Mouse (Mus musculus) brain, adult 10 weeks (tissue): ENCODE results near the gene Gm4969. TPM values are rescaled to one million over a fixed set of nuclear protein-coding genes. Genes with fewer than 3 reads are reported as not detected.

Experiments used
- polyA plus RNA-seq: library from polyadenylated mRNA; stranded (reverse); fragments of 350-450 nt; fragmentation: Illumina TruSeq; extraction: RNeasy Lipid Tissue Mini Kit (QIAGEN cat#74804); gene quantifications from one replicate; pipeline ENCODE4 v1.2.3, GENCODE M21; 2015; ENCODE audit warnings: low read depth, low replicate concordance

Gene Gm4969
- polyA plus RNA-seq = 0.33 TPM

DNA sequence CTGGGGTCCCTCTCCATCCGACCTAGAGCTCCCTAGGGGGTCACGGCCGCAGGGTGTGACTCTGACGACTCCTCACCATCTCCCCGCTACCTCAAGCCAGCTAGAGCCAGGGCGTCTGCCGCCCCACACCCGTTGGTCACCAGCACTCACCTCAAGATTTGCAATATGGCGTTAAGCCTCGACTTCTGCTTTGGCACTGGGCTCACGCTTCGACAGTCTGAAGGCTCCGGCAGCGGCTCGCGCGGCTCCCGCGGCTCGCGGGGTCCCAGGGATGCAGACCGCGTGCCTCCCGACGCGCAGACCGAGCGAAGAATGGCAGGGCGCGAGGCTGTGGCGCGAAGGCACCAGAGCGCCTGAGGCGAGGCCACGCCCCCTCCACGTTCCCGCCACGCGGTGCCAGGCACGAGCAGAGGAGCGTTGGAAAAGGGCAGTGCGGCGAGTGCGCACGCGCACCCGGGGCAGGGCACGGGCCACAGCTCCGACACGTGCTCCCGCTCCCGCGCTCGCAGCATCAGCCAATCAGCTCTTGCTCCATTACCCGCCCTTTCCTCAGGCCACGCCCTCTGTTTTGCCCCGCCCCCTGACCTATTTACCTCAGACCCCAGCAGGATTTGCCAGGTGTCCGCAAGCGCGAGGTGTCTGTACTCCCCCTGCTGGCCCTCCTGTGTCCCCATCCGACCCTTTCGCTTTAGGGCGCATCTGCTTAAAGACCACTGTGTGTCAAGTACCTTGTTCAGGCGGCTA is at the start of gene Gm4969:
Gm4969 (minus strand) TSS at position 341 of the 744 bp plus-strand sequence.

DNA sequence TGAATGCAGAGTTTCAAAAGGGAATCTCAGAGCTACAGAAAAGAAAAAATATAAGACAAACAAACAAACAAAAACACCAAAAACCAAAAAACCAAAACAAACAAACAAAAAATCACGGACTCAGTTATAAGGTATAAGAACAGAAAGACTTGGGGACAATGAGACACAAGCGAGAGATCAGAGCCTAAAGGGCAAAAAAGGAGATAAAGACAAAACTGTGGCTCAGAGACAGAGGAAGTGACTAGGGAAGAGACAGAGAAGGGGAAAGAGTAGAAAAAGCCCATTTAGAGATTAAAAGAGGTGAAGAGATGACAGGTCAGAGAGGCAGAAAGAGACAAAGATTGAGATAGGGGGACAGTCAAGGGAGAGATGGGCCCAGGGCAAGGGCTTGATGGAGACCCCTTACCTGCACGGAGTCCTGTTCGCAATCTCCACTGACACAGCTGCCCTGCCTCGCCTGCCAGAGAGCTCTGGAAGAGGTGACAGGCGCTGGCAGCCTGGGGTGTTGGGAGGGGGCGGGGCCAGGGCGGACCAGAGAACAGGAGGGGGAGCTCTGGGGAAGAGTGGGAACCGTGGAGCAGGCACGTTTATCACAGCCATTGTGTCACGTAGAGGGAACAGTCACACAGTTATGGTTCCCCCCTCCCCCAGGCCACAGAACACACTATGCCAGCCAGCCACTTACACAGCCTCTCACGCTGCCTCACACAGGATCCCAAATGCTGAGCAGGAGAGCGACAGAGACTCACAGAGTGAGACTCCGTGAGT is 47.7 kb upstream of the Gm4969 start, which contains the start of gene Gipr:
Gipr (minus strand) TSS at position 472 of the 768 bp plus-strand sequence.

DNA sequence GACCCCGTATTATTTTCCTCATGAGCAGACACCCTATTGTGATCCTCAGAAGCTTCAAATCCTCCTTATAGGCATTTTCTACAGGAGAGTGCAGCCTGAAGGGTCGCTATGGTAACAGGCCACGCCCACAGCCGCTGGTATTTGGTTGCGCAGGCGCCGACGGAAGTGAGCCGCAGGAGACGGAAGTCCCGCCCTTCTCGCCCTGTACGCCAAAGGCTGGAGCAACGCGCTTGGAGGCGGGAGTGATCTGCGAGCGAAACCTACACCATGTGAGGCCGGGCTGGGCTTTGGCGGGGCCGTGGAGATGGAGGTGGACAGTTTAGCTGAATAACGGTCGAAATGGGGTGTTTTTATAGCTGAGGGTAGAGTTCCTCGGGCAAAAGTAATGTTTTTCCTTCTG is 31.5 kb upstream of the Gm4969 start, which contains the start of gene Snrpd2:
Snrpd2 (plus strand) TSS at position 97 of the 400 bp plus-strand sequence.

DNA sequence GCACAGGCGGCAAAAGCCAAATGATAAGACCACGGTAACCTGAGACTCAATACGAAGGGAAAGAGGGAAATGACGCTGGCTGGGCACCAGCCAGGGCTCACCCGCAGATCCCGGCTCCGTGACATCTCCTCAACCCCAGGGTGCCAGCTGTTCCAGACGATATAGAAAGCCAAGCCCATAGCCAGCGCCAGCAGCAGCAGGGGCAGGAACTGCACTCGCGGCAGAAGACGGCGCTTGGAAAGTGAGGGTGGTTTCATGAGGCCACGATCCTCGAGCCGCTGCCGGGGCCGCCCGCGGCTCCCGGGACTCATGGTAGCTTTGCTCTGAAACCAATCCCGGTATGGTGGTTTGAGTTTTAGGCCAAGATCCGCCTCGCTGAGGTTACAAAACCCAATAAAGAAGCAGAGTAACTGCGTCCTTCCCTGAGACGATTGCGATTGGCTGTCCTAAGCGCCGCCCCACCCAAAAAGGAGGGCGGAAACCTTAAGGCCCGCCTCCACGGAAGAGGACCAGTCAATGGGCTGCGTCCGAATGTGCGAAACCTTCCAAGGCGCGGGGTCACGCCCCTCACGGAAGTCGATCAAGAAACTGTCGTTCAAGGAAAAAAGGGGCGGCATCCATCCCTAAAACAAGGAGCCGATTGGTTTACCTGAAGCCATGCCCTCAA is 30.8 kb upstream of the Gm4969 start, which contains the start of gene Qpctl:
Qpctl (minus strand) TSS at position 417 of the 667 bp plus-strand sequence.

DNA sequence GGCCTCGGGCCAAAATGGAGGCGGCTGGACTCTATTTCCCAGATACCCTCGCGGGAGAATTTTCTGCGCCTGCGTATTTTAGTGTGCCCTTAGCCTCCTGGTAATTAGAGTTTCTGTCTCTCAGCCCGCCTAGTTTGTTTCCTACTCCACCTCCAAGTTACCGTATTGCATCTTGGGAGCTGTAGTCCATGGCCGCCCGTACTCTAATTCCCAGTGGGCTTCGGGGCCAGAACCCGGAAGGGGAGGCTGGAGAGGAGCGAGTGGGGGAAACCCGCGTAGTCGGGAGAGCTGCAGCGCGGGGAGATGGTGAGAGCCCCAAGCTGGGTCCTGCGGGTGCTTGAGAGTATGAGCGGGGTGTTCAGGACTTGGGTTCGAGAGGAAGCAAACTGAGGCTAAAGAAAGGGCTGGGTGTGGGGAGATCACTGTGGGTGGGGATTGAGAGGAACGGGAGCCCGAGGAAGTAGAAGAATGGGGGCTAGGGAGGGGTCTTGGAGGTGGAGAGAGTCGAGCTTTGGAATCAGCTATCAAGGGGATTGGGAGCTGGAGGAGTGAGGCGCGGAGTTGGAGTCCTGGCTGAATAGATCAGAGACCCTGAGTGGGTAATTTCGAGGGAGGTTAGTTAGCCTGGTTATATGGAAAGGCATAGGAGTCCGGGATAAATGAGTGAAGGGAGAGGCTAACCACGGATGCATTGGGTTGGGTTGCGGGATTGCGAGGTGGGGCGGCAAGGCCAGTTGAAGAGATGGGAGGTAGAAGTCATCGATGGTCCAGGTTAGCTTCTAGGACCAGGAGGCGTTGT is 1.7 kb upstream of the Gm4969 start, which contains the start of gene Fbxo46:
Fbxo46 (plus strand) TSS at position 229 of the 799 bp plus-strand sequence.

GRCm38 (mm10) chr7:19094471-19094825 is 23.7 kb downstream of the Gm4969 start, which contains the start of gene Six5:
Gene Six5 (plus strand): TSS chr7:19094594.

GRCm38 (mm10) chr7:19083701-19084100 is 34.5 kb downstream of the Gm4969 start, which contains the start of gene Dmpk:
Gene Dmpk (plus strand): TSS chr7:19083849.

DNA sequence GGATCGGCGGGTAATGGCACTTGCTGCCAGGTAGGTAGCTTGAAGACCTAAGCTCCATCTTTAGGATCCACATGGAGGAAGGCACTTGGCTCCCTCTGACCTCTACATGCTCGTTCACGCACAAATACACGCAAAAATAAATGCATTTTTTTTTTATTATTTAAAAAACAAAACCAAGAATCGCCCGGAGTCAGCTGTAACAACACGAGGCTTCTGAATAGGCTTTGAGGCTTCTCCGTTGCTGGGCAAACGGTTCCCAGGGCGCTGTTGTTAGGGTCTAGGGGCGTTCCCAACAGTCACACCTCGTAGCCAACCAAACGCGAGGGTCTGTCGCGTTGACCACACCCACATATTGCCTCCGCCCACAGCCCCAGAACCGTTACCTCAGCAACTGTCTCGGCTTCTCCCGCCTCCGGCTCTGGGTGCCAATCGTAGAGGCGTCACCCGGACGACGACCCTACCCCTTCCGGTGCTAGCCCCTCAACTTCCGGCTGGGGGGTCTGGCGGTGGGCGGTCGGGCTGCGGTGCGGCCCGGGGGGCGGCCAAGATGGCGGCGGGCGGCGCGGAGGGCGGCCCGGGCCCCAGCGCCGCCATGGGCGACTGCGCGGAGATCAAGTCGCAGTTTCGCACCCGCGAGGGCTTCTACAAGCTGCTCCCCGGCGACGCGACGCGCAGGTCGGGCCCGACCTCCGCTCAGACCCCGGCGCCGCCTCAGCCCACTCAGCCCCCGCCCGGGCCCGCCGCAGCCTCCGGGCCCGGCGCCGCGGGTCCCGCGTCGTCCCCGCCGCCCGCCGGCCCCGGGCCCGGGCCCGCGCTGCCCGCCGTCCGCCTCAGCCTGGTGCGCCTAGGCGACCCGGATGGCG is 42.2 kb downstream of the Gm4969 start, which contains the start of gene Dmwd:
Dmwd (plus strand) TSS at position 505 of the 863 bp plus-strand sequence.

DNA sequence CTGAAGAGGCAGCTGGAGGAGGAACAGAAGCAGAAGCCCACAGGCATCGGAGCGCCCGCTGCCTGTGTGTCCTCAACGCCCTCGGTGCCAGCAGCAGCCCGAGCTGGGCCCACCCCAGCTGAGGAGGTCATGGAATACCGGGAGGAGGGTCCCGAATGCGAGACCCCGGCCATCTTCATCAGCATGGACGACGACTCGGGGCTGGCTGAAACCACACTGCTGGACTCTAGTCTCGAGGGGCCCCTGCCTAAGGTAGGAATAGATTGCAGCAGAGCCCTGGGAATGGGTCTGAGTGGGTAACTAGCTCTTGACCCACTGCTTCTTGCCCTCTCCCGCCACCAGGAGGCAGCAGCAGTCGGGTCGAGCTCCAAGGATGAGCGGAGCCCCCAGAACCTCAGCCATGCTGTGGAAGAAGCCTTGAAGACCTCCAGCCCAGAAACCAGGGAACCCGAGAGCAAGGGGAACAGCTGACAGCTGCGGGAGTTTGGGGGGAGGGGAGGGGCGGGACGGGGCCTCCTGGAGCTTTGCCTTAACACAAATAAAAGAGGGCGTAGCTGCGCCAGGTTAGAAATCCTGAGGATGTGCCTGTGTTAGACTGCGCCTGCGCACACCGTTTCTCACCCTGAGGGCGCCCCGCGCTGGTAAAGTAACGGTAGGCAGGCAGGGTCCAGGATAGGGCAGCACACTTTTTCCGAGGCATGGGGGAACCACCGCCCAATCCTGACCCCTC is 64.0 kb downstream of the Gm4969 start, which contains the start of gene Rsph6a:
Rsph6a (plus strand) TSS at position 644 of the 730 bp plus-strand sequence.

Other genes with a start within 250 kb of the Gm4969 start
- gene Pglyrp1, start 247.0 kb downstream of the Gm4969 start, polyA plus RNA-seq = 23.2 TPM
- 11.0 TPM for gene Ccdc61, start 208.0 kb downstream of the Gm4969 start, polyA plus RNA-seq
- 20.2 TPM for gene Nova2, start 192.5 kb downstream of the Gm4969 start, polyA plus RNA-seq
- gene Nanos2, start 131.0 kb downstream of the Gm4969 start, polyA plus RNA-seq = 0.30 TPM
- gene Mypop, start 127.1 kb downstream of the Gm4969 start, polyA plus RNA-seq = 33.4 TPM
- 28.9 TPM for gene Irf2bp1, start 114.3 kb downstream of the Gm4969 start, polyA plus RNA-seq
- gene Foxa3, start 94.8 kb downstream of the Gm4969 start, polyA plus RNA-seq = not detected
- gene Sympk, start 94.0 kb downstream of the Gm4969 start, polyA plus RNA-seq = 81.7 TPM
- 0.18 TPM for gene Rsph6a, start 63.7 kb downstream of the Gm4969 start, polyA plus RNA-seq
- gene Dmwd, start 42.1 kb downstream of the Gm4969 start, polyA plus RNA-seq = 108 TPM
- gene Dmpk, start 34.5 kb downstream of the Gm4969 start, polyA plus RNA-seq = 19.0 TPM
- 1.9 TPM for gene Six5, start 23.8 kb downstream of the Gm4969 start, polyA plus RNA-seq
- 7.9 TPM for gene Fbxo46, start 1.5 kb upstream of the Gm4969 start, polyA plus RNA-seq
- gene Qpctl, start 30.9 kb upstream of the Gm4969 start, polyA plus RNA-seq = 14.4 TPM
- 82.5 TPM for gene Snrpd2, start 31.4 kb upstream of the Gm4969 start, polyA plus RNA-seq
- 1.8 TPM for gene Gipr, start 47.8 kb upstream of the Gm4969 start, polyA plus RNA-seq
- 113 TPM for gene Eml2, start 58.1 kb upstream of the Gm4969 start, polyA plus RNA-seq
- 3.4 TPM for gene Gpr4, start 94.2 kb upstream of the Gm4969 start, polyA plus RNA-seq
- gene Opa3, start 110.0 kb upstream of the Gm4969 start, polyA plus RNA-seq = 44.3 TPM
- gene Vasp, start 153.4 kb upstream of the Gm4969 start, polyA plus RNA-seq = 14.7 TPM
- gene Ppm1n, start 161.7 kb upstream of the Gm4969 start, polyA plus RNA-seq = not detected
- gene Rtn2, start 164.3 kb upstream of the Gm4969 start, polyA plus RNA-seq = 116 TPM
- 8.0 TPM for gene Fosb, start 191.7 kb upstream of the Gm4969 start, polyA plus RNA-seq
- gene Ercc1, start 226.4 kb upstream of the Gm4969 start, polyA plus RNA-seq = 39.0 TPM
- 17.9 TPM for gene Cd3eap, start 241.1 kb upstream of the Gm4969 start, polyA plus RNA-seq
- 2.5 TPM for gene Ppp1r13l, start 241.4 kb upstream of the Gm4969 start, polyA plus RNA-seq